Mouse (Mus musculus) gastrocnemius, postnatal 14 days (tissue): Measurements from ENCODE around the gene Slc22a20. TPM values are rescaled to one million over a fixed set of nuclear protein-coding genes. Genes with fewer than 3 reads are reported as not detected.

ENCODE experiments used
- DNase-seq: peaks from one replicate; pipeline ENCODE4 v3.0.0; 2021; ENCODE audit warnings: mixed read lengths
- intact Hi-C: fragments of 180-260 bp; cut with DNase I; formaldehyde crosslinking; loops from one replicate; pipeline ENCODE4 v1.15.1; 2025; ENCODE audit warnings: low total_unique reads
- total RNA-seq, 2 experiments: library from RNA; stranded (reverse); gene quantifications; 2 replicates each; pipeline ENCODE4 v1.2.3; 2021

The Slc22a20 gene
- total RNA-seq, 2 experiments from 2014 or later = not detected

- no peak for DNase-seq
- intact Hi-C loops = no loop called here
Observed at GRCm38 (mm10) chr19:5992012-5992411, 6.1 kb upstream of the Slc22a20 start.

DNA sequence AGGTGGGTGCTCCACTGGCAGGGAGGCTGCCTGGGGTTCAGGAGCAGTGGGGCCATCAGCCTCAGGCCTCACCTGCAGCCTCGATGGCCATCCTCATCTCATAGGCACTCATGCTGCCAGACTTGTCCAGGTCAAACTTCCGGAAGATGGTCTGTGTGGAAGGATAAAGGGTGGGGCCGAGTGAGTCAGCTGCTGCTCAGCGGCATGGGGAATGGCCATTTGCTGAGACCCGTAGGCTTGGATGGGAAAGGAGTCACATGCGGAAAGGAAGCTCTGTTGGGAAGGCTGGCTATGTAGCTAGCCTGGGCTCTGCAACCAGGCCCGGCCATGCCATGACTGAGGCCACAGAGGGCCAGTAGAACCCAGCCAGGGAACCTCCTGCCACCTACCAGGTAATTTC lies 5.5 kb upstream of the Slc22a20 start:
- DNase-seq = no peak
- intact Hi-C loops = no loop called here

- intact Hi-C loops = no loop called here
Observed at GRCm38 (mm10) chr19:5990921-5991320, 5.0 kb upstream of the Slc22a20 start.

DNA sequence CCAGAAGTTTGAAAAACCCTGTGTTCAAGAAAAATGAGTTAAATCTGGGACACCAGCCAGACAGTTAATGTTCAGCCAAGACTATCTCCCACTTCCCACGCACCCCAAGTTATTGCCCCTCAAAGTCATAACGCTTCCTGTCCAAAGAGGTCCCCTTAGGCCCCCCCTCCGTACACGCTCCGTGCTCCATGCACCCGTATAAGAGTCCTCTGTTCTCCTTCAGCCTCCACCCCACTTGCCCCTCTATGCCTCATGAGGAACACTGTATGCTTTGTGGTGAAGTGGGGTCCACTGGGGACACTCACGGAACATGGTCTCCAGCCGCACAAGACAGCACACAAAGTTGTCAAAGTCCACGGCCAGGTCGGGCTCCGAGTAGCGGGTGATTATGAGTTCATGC lies 4.1 kb upstream of the Slc22a20 start:
- DNase-seq = no peak
- intact Hi-C loops = no loop called here

More at GRCm38 (mm10) chr19:5990921-5991320, 5.0 kb upstream of the Slc22a20 start:
- no peak for DNase-seq

DNA sequence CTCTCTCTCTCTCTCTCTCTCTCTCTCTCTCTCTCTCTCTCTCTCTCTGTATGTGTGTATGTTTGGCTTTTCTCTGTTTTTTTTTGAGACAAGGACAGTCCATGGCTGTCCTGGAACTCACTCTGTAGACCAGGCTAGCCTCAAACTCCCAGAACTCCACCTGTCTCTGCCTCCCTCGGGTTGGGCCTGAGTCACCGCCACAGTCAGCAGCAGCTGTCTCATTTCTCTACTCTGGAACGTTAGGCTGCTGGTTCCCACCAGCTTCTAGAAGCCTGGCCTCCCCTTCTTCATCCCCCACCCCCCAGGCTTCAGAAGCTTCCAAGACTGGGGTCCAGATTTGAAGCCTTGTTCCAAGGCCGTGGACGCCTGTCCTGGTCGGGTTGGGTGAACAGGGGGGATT lies 3.6 kb upstream of the Slc22a20 start:
- intact Hi-C loops = no loop called here
- DNase-seq = no peak

GRCm38 (mm10) chr19:5988815-5989452 lies 3.0 kb upstream of the Slc22a20 start:
- DNase-seq = peak; percentile 58
- intact Hi-C loops = no loop called here

DNA sequence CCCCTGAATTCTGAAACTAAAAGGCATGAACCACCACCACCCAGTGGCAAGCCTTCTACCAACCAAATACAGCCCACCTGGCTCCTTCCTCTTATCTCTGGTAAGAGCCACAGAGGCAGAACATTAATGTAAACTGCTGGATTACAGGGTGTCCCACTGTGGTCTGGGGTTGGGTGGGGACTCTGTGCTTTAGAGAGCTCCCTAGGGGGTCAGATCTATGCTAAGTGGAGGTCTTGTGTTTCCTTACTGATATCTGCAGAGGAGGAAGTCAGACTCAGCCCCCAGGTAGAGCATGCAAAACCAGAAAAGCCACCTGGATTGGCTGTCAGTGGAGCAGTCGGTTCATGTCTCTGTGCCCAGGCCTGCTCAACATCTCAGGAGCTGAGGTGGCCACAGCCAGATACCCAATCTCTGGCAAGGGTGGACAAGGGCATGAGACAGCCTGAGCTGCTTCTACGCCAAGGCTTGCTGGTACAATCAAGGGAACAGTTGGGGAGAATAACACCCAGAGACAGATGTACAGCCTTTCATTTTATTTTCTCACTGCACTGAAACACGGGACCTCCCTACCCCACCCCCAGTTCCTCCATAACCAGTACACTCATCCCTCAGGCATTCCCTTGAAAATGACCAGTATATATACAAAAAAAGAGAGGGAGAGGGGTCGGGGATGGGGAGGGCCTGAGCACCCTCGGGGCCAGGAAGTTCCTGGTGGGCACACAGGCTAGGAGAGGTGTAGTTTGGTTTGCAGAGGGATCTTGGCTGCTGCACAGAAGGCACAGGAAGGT lies 2.3 kb upstream of the Slc22a20 start:
- intact Hi-C loops = no loop called here
- no peak for DNase-seq

- DNase-seq = no peak
- intact Hi-C loops = no loop called here
Observed at GRCm38 (mm10) chr19:5980477-5980876, 5.5 kb downstream of the Slc22a20 start.

GRCm38 (mm10) chr19:5977717-5978116 lies 8.2 kb downstream of the Slc22a20 start:
- peak; percentile 61 for DNase-seq
- intact Hi-C loops = no loop called here

DNA sequence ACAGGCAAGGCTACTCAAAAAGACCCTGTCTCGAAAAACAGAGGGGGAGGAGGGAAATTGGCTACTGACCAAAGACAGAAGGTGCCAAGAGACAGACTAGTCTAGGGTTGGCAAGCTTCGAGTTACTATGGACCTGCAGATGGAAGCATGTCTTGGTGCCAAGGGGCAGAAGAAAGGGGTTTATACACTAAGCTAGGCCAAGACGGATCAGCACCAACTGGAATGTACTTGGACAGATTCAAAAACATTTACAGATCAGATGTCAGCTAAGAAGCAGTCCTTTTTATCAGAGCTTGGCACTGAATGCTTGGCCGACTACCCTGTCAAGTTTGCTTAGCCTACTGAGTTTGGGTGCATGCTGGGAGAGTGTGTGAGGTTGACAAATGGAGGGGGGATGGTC lies 10.3 kb downstream of the Slc22a20 start:
- intact Hi-C loops = no loop called here
- no peak for DNase-seq

GRCm38 (mm10) chr19:5975112-5975511 lies 10.8 kb downstream of the Slc22a20 start:
- DNase-seq = no peak
- intact Hi-C loops = no loop called here

- intact Hi-C loops = loop anchor here (2.0 to 10.0 kb wide), 2 partner anchors 53 to 157 kb away; partner anchors contain the start of gene Snx15
- DNase-seq = no peak
Observed at GRCm38 (mm10) chr19:5967664-5968063, 18.3 kb downstream of the Slc22a20 start.

GRCm38 (mm10) chr19:5966786-5967185 lies 19.2 kb downstream of the Slc22a20 start:
- no peak for DNase-seq
- intact Hi-C loops = loop anchor here (2.0 to 10.0 kb wide), 2 partner anchors 54 to 158 kb away; partner anchors contain the start of gene Snx15

DNA sequence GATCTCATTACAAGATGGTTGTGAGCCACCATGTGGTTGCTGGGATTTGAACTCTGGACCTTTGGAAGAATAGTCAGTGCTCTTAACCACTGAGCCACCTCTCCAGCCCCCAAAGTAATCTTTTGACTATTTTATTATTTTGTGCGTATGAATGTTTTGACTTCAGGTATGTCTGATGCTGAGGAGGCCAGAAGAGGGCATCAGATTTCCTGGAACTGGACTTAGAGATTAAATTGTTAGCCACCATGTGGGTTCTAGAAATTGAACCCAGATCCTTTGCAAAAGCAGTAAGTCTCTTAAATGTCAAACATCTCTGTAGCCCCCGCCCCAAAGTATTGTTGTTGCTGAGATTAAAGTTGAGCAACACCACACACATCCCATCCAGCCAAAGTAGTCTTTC lies 20.0 kb downstream of the Slc22a20 start:
- intact Hi-C loops = loop anchor here (2.0 to 10.0 kb wide), 2 partner anchors 55 to 159 kb away; partner anchors contain the start of gene Snx15

GRCm38 (mm10) chr19:5965280-5965679 lies 20.7 kb downstream of the Slc22a20 start:
- intact Hi-C loops = loop anchor here (10.0 kb wide), 1 partner anchor 160 kb away; the partner anchor contains the start of gene Snx15
- peak; percentile 74 for DNase-seq

More for the DNA sequence above, 20.0 kb downstream of the Slc22a20 start:
- DNase-seq = no peak

DNA sequence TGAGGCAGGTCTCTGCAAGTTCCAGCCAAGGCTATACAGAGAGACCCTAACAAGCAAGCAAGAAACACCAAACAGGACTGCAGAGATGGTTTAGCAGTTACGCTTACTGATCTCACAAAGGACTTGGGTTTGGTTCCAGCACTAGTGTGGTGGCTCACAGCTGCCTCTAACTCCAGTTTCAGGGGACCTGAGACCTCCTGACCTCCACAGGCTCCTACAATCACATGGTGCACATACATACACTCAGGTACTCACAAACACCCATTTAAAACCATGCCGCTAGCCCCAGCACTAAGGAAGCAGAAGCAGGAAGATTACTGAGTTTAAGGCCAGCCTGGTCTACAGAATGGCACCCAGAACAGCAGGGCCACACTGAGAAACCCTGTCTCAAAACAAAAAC lies 21.1 kb downstream of the Slc22a20 start:
- intact Hi-C loops = loop anchor here (10.0 kb wide), 1 partner anchor 160 kb away; the partner anchor contains the start of gene Snx15
- DNase-seq = no peak

- peak; percentile 86 for DNase-seq
- intact Hi-C loops = loop anchor here (10.0 kb wide), 1 partner anchor 161 kb away; the partner anchor contains the start of gene Snx15
Observed at GRCm38 (mm10) chr19:5963883-5964562, 21.9 kb downstream of the Slc22a20 start, which contains the start of gene Pola2. Gene Pola2, minus strand, starts transcription at chr19:5964202.

GRCm38 (mm10) chr19:5962651-5963050 lies 23.3 kb downstream of the Slc22a20 start:
- intact Hi-C loops = loop anchor here (10.0 kb wide), 1 partner anchor 162 kb away; the partner anchor contains the start of gene Snx15
- DNase-seq = no peak

DNA sequence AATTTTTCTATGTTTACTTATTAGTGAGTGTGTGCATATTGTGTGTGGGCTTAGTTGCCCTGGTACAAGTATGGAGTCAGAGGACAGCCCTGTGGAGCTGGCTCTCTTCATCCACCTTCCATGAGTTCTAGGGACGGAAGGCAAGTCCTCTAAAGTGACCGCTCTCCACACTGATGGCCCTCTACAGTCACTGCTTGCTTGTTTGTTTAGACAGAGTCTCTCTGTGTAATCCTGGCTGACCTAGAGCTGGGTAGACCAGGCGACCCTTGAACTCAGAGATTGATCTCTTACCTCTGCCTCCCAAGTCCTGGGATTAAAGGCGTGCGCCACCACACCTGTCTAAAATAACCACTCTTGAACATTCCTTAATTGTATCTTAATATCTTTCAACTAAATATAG lies 28.6 kb downstream of the Slc22a20 start:
- DNase-seq = no peak
- intact Hi-C loops = loop anchor here (2.0 kb wide), 1 partner anchor 35 kb away; no protein-coding TSS in a partner anchor

DNA sequence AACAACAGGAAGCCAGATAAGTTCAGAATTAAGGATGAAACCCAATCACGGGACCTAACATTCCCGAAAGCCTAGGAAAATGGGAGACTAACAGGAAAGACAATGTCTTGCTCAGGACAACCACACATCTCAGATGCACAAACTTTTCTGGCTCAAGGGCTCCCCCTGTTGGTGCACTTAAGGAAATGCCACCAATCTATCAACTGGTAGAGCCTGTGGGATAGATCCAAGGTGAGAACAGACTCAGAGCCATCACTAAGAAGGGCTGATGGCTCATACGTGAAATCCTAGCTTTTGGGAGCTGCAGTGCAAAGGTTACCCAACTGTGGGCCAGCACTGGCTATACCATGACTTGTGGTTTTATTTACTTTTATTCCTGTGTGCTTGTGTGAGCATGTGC lies 29.3 kb downstream of the Slc22a20 start:
- intact Hi-C loops = loop anchor here (2.0 kb wide), 1 partner anchor 34 kb away; no protein-coding TSS in a partner anchor
- DNase-seq = peak; percentile 78
